Mouse (Mus musculus) skeletal muscle tissue, adult 2 months (tissue): ENCODE measurements around the gene Ifnar2.

Source experiments
- DNase-seq: peaks from one replicate; pipeline ENCODE4 v3.0.0-alpha.2; 2012; ENCODE audit warnings: low read depth, low spot score

Ifnar2 gene

GRCm38 (mm10) chr16:91358555-91358954 lies 14.0 kb upstream of the Ifnar2 start:
- peak; percentile 37 for DNase-seq

GRCm38 (mm10) chr16:91359531-91359930 lies 13.1 kb upstream of the Ifnar2 start:
- DNase-seq, result no peak

GRCm38 (mm10) chr16:91360162-91360561 lies 12.4 kb upstream of the Ifnar2 start:
- no peak for DNase-seq

GRCm38 (mm10) chr16:91362006-91362405 lies 10.6 kb upstream of the Ifnar2 start:
- DNase-seq, result no peak

GRCm38 (mm10) chr16:91362616-91363272 lies 9.8 kb upstream of the Ifnar2 start:
- peak; percentile 52 for DNase-seq

GRCm38 (mm10) chr16:91363483-91363882 lies 9.1 kb upstream of the Ifnar2 start:
- DNase-seq, result peak; percentile 71

- no peak for DNase-seq
Observed at GRCm38 (mm10) chr16:91366567-91366966, 6.0 kb upstream of the Ifnar2 start.

GRCm38 (mm10) chr16:91367066-91367465 lies 5.5 kb upstream of the Ifnar2 start:
- no peak for DNase-seq

GRCm38 (mm10) chr16:91373473-91374252 lies 1.1 kb downstream of the Ifnar2 start:
- no peak for DNase-seq

- no peak for DNase-seq
Observed at GRCm38 (mm10) chr16:91374253-91374634, 1.7 kb downstream of the Ifnar2 start.

- no peak for DNase-seq
Observed at GRCm38 (mm10) chr16:91376701-91377100, 4.1 kb downstream of the Ifnar2 start.

- DNase-seq, result no peak
Observed at GRCm38 (mm10) chr16:91378431-91378986, 5.9 kb downstream of the Ifnar2 start.

GRCm38 (mm10) chr16:91378991-91379390 lies 6.4 kb downstream of the Ifnar2 start:
- DNase-seq, result no peak

- no peak for DNase-seq
Observed at GRCm38 (mm10) chr16:91379412-91379811, 6.8 kb downstream of the Ifnar2 start.

GRCm38 (mm10) chr16:91380151-91380550 lies 7.6 kb downstream of the Ifnar2 start:
- no peak for DNase-seq

- no peak for DNase-seq
Observed at GRCm38 (mm10) chr16:91381606-91382005, 9.0 kb downstream of the Ifnar2 start.

- DNase-seq, result no peak
Observed at GRCm38 (mm10) chr16:91382261-91382790, 9.7 kb downstream of the Ifnar2 start.

GRCm38 (mm10) chr16:91384221-91384620 lies 11.6 kb downstream of the Ifnar2 start:
- no peak for DNase-seq

GRCm38 (mm10) chr16:91385621-91386020 lies 13.0 kb downstream of the Ifnar2 start:
- DNase-seq, result no peak

- no peak for DNase-seq
Observed at GRCm38 (mm10) chr16:91386419-91387120, 14.0 kb downstream of the Ifnar2 start.

GRCm38 (mm10) chr16:91387121-91387486 lies 14.5 kb downstream of the Ifnar2 start:
- DNase-seq, result no peak

- DNase-seq, result no peak
Observed at GRCm38 (mm10) chr16:91390100-91390499, 17.5 kb downstream of the Ifnar2 start.
